Mouse (Mus musculus) lung, postnatal 4 days (tissue): ENCODE results near the gene Zfhx3.

Source experiments
- DNase-seq, 2 experiments: peaks; one replicate each; pipeline ENCODE4 v3.0.0; 2021

The Zfhx3 gene

DNA sequence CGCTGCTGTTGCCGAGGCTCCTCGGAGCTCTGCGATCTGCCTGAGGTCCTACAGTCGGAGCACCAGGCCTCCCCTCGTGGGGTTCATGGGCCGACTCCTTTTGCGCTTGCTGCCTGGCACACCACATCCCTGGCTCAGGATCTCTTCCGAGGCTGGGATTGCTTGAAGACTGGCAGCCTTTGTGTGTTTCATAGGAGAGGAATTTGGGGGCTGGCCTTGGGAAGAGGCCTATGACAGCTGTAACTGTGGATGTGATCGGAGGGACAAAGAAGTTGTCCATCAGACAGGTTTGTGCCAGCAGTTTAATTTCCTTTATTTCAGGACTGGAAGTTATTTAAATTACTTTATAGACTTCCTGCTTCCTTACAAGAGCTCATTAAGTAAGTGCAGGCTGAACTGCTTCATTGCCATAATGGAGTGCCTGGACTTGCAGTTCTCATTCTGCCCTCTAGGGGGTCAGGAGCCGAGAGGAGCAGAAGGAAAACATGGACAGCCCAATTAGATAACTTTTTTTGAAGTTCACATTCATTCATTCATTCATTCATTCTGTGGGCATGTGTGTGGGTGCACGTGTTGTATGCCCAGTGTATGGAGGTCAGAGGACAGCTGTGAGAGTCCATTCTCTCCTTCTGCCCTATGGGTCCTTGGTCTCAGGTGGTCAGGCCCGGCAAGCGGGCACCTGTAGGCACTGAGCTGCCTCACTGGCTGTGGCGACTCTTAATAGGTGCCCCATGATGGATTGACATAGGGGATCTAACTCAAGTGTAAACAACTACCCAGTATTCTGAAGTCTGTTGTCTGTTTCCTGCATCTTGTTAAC is 817.3 kb downstream of the Zfhx3 start:
- DNase-seq, result peak; percentile 65 to 86

DNA sequence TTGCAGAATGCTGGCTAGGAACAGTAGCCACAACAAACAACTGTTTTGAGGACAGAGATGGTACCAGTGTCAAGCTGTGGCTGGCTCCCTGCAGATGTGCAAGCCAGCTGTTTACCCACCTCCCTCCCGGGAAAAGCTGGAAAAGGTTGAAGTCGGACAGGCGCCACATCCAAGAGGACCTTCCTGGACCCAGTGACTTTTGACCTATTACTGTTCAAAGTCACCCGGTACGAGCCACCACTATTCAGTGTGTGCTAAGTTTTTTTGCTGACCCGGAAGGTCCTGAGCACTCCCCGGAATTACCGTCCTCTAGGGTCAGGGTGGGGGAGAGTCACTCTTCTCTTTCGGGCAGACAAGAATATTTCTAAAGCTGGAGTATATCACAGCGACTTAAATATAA is 818.3 kb downstream of the Zfhx3 start:
- DNase-seq, result no peak

DNA sequence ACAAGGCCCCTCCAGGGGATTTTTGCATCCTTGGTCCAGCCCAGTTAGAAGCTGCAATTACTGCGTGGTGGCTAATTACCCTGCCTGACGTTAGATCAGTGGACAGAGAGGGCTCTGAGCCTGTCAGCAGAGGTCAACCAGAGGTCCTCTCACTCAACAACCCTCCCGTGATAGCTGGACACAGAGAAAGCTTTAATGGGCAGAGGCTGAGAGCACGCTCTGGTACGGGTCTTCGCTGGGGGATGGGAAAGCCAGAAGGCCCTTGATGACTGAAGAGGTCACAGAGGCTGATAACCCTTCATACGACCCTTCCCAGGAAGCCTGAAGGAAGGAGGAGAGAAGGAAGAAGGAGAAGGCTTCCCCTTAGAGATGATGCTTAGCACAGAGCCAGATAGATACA is 820.1 kb downstream of the Zfhx3 start:
- no peak for DNase-seq

GRCm38 (mm10) chr8:108764403-108765194 is 822.2 kb downstream of the Zfhx3 start:
- no peak for DNase-seq

- no peak for DNase-seq
These were observed 823.7 kb downstream of the Zfhx3 start for GRCm38 (mm10) chr8:108766102-108766501.

- no peak for DNase-seq
These were observed 825.6 kb downstream of the Zfhx3 start for GRCm38 (mm10) chr8:108768051-108768450.

DNA sequence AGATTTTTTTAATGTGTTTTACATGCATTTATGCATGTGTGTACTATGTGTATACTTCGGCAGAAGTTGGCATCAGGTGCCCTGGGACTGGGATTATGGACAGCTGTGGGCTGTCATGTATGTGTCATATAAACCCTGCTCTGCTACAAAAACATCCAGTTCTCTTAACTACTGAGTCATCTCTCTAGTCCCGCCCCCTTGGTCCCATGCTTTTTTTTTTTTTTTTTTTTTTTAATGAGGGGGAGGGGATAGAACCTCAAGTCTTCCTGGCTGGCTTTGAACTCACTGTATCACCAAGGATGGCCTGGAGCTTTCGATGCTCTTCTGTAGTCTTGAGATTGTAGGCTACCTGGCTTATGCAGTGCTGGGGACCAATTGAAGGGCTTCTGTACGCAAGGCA is 827.9 kb downstream of the Zfhx3 start:
- no peak for DNase-seq

- no peak for DNase-seq
These were observed 831.0 kb downstream of the Zfhx3 start for GRCm38 (mm10) chr8:108773436-108773835.

GRCm38 (mm10) chr8:108778063-108778462 is 835.6 kb downstream of the Zfhx3 start:
- DNase-seq, result no peak

- DNase-seq, result no peak
These were observed 836.1 kb downstream of the Zfhx3 start for GRCm38 (mm10) chr8:108778551-108778950.

GRCm38 (mm10) chr8:108780766-108781165 is 838.3 kb downstream of the Zfhx3 start:
- DNase-seq, result no peak

DNA sequence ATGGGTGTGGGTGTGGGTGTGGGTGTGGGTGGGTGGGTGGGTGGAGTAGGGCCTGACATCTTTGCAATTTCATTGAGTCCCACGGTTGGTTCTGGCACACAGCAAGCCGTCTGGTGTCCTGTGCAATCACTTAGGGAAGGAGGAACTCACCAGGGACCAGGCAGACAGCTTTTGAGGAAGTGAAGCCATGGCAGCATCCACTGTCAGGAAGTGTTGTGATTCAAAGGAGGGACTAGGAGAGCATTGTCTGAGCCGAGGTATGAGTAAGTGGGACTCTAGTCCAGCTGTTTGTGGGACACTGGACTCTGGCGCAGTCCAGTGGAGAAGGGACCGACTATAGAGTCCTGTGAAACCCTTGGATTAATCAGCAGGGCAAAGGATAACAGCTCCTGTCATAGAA is 838.7 kb downstream of the Zfhx3 start:
- DNase-seq, result peak in 1 of 2 experiments; percentile 28

DNA sequence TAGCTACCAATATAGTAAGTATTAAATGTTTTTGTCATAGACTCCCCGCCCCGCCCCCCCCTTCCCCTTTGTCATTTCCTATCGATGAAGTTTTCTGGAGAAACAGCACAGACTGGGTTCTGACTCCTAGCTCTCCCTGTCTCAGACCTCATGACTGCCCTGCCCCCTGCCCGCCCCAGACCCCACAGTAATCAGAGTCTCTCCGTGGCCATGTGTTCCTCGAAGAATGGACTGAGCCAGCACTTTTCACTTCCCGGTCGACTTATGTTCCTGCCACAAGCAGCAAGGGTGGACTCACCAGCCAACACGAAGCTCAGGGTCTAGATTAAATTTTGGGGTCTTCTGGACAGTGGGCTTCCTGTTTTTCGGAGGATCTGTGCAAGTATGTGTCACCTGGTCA is 840.7 kb downstream of the Zfhx3 start:
- DNase-seq, result no peak

DNA sequence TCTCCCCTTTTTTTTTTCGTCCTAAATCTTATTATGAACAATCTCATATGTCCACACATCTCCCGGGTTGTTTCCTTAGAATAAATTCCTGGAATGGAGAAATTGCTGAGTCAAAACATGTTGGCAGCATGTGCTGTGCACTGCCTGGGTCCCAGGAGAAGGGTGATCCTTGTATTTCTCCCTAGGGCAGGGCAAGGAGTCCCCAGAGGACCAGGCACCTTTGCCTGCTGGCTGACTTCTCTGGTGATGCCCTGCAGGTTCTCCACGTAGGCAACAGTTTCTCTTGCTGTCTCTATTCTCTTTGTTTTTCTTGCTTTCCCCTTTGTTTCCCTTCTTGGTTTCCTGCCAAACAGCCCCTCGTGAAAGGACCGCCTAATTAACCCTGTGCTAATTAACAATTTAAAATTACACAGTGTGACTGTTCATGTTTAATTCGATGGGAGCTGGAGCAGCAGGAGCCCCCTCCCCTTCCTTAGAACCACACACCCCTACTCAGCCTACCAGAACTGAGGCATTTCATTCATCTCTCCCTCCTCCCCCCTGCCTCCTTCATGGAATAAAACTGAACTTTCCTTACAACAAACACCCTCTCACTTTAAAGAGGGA is 845.8 kb downstream of the Zfhx3 start:
- DNase-seq, result no peak

GRCm38 (mm10) chr8:108788762-108789157 is 846.3 kb downstream of the Zfhx3 start:
- DNase-seq, result no peak

DNA sequence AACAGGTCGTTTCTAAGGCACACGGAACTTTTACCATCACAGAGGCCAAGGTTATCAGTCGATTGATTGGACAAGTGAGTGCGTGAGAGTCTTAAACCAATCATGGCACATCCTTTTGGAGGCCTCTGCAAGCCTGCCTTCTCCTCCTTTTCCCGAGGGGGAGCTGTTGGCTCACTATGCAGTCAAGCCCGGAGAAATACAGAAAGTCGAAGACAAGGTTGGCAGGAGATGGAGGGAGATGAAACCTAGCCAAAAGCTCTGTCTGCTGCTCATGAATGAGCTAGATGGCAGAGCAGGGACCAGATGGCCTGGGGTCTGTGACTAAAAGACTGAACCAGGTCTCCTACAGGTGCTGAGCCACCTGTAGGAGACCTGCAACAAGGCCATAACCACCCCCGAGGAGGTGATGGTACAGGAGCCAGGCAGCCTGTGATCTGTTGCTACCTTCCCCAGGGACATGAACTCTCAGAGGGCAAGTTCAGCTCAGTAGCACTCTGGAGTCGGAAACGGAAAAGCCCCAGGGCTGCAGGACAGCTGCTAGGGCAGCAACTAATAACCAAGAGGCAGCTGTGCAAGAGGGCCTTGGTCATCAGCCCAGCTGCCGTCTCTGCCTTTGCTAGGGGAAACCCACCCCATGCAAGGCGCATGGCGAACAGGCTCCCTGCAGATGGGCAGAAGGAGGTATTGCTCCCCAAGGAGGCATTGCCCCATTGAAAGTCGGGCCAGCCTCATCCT is 848.3 kb downstream of the Zfhx3 start:
- peak; percentile 68 to 73 for DNase-seq

DNA sequence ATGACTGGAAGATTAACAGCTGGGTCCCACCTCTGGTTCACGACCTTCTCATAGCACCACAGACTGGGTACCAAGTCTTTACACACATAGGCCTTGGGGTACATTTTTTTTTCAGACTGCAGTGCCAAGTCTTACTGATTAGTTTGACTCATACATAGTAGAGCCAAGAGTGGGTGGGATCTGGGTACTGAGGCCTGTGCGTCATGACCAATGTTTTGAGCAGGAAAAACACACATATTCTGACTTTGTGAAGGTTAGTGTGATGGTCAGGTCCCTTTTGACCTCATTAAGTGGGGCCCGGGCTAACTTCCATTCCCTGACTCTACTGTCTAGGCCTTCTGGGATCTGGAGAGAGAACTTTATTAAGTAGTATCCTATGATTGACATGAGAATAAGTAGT is 853.6 kb downstream of the Zfhx3 start:
- no peak for DNase-seq

DNA sequence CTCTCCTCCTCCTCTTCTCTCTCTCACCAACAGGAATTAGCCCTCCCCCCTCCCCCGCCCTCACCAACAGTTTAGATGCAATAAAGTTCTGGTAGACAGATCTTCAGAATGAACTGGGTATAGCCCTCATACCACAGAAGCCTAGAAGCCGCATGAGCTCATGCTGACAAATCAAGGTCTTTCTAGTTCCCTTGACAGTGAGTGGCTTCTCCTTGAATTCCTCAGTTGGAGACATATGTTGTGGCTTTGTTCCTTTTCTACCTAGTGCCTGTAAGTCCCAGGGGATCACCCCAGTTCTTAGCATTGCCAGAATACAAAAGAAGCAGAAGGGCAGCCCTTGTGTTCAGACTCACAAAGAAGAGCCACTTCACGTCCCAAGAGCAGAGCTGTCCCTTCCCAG is 854.4 kb downstream of the Zfhx3 start:
- no peak for DNase-seq

DNA sequence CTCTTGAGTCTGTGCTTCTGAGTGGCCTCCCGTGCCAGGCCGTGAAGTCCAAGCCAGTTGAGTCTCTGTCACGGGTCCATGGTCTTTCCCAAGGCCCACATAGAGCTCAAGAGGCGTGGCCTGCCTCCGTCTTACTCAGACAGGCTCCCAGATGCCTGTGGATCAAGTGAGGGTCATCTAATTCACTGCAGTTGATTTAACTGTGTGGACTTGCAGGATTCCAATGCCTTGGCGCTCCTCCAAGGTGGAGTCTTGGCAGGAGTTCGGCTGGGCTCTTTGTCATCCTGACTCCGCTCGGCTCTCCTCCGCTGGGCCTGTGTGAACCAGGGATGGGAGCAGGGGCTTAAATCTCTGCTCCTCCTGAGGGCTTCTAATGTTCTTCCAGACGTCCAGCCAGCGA is 855.6 kb downstream of the Zfhx3 start:
- DNase-seq, result peak; percentile 89 to 93

- no peak for DNase-seq
These were observed 856.8 kb downstream of the Zfhx3 start for GRCm38 (mm10) chr8:108799250-108799649.

DNA sequence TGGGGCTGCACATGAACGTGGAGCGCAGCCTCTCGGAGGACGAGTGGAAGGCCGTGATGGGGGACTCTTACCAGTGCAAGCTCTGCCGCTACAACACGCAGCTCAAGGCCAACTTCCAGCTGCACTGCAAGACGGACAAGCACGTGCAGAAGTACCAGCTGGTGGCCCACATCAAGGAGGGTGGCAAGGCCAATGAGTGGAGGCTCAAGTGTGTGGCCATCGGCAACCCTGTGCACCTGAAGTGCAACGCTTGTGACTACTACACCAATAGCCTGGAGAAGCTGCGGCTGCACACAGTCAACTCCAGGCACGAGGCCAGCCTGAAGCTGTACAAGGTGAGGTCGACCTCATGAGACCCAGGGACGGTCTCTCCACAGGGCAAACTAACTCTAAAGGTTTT is 857.9 kb downstream of the Zfhx3 start:
- no peak for DNase-seq

DNA sequence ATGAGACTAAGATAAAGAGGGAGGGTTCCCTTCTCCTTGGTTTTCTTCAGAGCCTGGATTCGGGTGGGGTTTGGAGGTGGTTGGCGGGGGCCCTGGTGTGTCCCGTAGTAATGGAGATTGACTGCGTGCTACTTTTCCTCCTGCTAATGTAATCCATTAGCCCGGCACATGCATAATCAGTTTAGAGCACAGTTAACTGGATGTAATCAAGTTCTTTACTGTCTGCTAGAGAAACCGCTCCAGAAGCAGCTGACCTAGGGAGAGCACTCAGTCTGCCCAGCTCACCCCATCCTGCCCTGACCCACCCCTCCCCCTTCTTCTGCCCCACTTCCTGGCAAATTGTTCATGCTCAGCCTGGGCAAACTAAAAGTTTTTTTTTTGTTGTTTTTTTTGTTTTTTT is 860.6 kb downstream of the Zfhx3 start:
- no peak for DNase-seq

- no peak for DNase-seq
These were observed 869.2 kb downstream of the Zfhx3 start for GRCm38 (mm10) chr8:108811694-108812093.
